Mouse (Mus musculus) midbrain, embryonic 16.5 days (tissue): ENCODE results near the gene Rasl10a. TPM values are rescaled to one million over a fixed set of nuclear protein-coding genes. Genes with fewer than 3 reads are reported as not detected.

Experiments used
- ATAC-seq: fragments of 200-750 bp; cut with Nextera tagmentation; 2 replicates; pipeline ENCODE4 v1.8.0; 2017; ENCODE audit warnings: moderate TSS enrichment
- H3K27ac ChIP-seq: fragments of 300-500 bp; sonication (generic); 2 replicates; pipeline ENCODE4 v1.5.1; 2014; ENCODE audit warnings: mild to moderate bottlenecking, low read length, mixed read lengths
- H3K27me3 ChIP-seq: fragments of 300-500 bp; sonication (generic); 2 replicates; pipeline ENCODE4 v1.6.1; 2014; ENCODE audit warnings: low read depth, low read length, mixed read lengths; ENCODE audit not compliant: control insufficient read depth, insufficient read depth
- H3K36me3 ChIP-seq: fragments of 300-500 bp; sonication (generic); 2 replicates; pipeline ENCODE4 v1.6.1; 2014; ENCODE audit warnings: mild to moderate bottlenecking, low read length, moderate library complexity, mixed read lengths; ENCODE audit not compliant: control insufficient read depth, insufficient read depth
- H3K4me1 ChIP-seq: fragments of 300-500 bp; sonication (generic); 2 replicates; pipeline ENCODE4 v1.6.1; 2014; ENCODE audit warnings: mild to moderate bottlenecking, low read length, mixed read lengths; ENCODE audit not compliant: control insufficient read depth, insufficient read depth
- H3K4me2 ChIP-seq: fragments of 300-500 bp; sonication (generic); 2 replicates; pipeline ENCODE4 v1.6.1; 2014; ENCODE audit warnings: mild to moderate bottlenecking, low read length, mixed read lengths
- H3K4me3 ChIP-seq: fragments of 300-500 bp; sonication (generic); 2 replicates; pipeline ENCODE4 v1.5.1; 2014; ENCODE audit warnings: low read depth, mild to moderate bottlenecking, low read length, moderate library complexity, mixed read lengths
- H3K9ac ChIP-seq: fragments of 300-500 bp; sonication (generic); 2 replicates; pipeline ENCODE4 v1.6.1; 2014; ENCODE audit warnings: low read depth, low read length, mixed read lengths
- H3K9me3 ChIP-seq: fragments of 300-500 bp; sonication (generic); replicated peaks from 2 replicates; pipeline ENCODE4 v1.6.1; 2014; ENCODE audit warnings: mild to moderate bottlenecking, low read length, mixed read lengths; ENCODE audit not compliant: control insufficient read depth, poor library complexity, severe bottlenecking
- WGBS: fragments of 180-500 bp; shearing (Covaris S2); extraction: QIAGEN DNeasy Blood & Tissue Kit; methylation state at CpG from one replicate; pipeline ENCODE4 v1.1.7; 2014; 5-methylcytosine and 5-hydroxymethylcytosine counted together
- polyA plus RNA-seq: library from polyadenylated mRNA; unstranded; fragments of >200 nt; fragmentation: Nextera tagmentation; extraction: Ambion mirVana; gene quantifications from 2 replicates; pipeline ENCODE4 v1.2.1, GENCODE M21; 2015

Gene Rasl10a
- polyA plus RNA-seq, 1 experiment from 2014 or later, result 1.2 TPM

- no peak overlapping the region for H3K9ac ChIP-seq
- peaks cover 61% of the 10 kb centered on the region for H3K27me3 ChIP-seq
- ATAC-seq, result no peak
- no peak overlapping the region for H3K27ac ChIP-seq
- H3K36me3 ChIP-seq, result no peaks in the 10 kb centered on the region
- H3K9me3 ChIP-seq, result no peaks in the 10 kb centered on the region
- WGBS, result 27% methylated on average over 14 of the region's 14 CpGs
- H3K4me3 ChIP-seq, result no peak overlapping the region
- peaks cover 46% of the 10 kb centered on the region for H3K4me1 ChIP-seq
- no peak overlapping the region for H3K4me2 ChIP-seq
Measured at GRCm38 (mm10) chr11:5059230-5059629, 1.3 kb downstream of the Rasl10a start.

- no peak for ATAC-seq
- Histone ChIP-seq H3K27ac (no peak overlapping the region), H3K4me3 (no peak overlapping the region), H3K9me3 (no peaks in the 10 kb centered on the region), H3K9ac (no peak overlapping the region), H3K27me3 (peaks cover 61% of the 10 kb centered on the region), H3K4me2 (no peak overlapping the region), H3K36me3 (no peaks in the 10 kb centered on the region), H3K4me1 (peaks cover 47% of the 10 kb centered on the region)
- WGBS, result 10% methylated on average over 27 of the region's 27 CpGs
Measured at GRCm38 (mm10) chr11:5059704-5060156, 1.8 kb downstream of the Rasl10a start.

- peaks cover 61% of the 10 kb centered on the region for H3K27me3 ChIP-seq
- WGBS, result 52% methylated on average over 27 of the region's 28 CpGs
Measured at GRCm38 (mm10) chr11:5060756-5061412, 3.0 kb downstream of the Rasl10a start.

GRCm38 (mm10) chr11:5061413-5062139 is 3.6 kb downstream of the Rasl10a start:
- Histone ChIP-seq H3K4me2 (peak overlapping the region; percentile 58), H3K9ac (peak overlapping the region; percentile 51), H3K27me3 (peaks cover 55% of the 10 kb centered on the region), H3K27ac (no peak overlapping the region), H3K4me3 (peak overlapping the region; percentile 25), H3K4me1 (peaks cover 41% of the 10 kb centered on the region), H3K9me3 (no peaks in the 10 kb centered on the region), H3K36me3 (no peaks in the 10 kb centered on the region)
- ATAC-seq, result no peak
- WGBS, result 3% methylated on average over 60 of the region's 62 CpGs

More at GRCm38 (mm10) chr11:5060756-5061412, 3.0 kb downstream of the Rasl10a start:
- Histone ChIP-seq H3K4me3 (no peak overlapping the region; the same call in 1 of the 2 replicates), H3K4me2 (peak overlapping the region; percentile 58), H3K4me1 (peaks cover 47% of the 10 kb centered on the region), H3K27ac (no peak overlapping the region), H3K9ac (peak overlapping the region; percentile 51), H3K9me3 (no peaks in the 10 kb centered on the region), H3K36me3 (no peaks in the 10 kb centered on the region)
- ATAC-seq, result no peak

GRCm38 (mm10) chr11:5062326-5062725 is 4.4 kb downstream of the Rasl10a start:
- Histone ChIP-seq H3K4me1 (peaks cover 38% of the 10 kb centered on the region), H3K9ac (peak overlapping the region; percentile 51; the same call in 1 of the 2 replicates), H3K36me3 (no peaks in the 10 kb centered on the region), H3K27me3 (peaks cover 48% of the 10 kb centered on the region), H3K27ac (no peak overlapping the region), H3K9me3 (no peaks in the 10 kb centered on the region), H3K4me3 (peak overlapping the region; percentile 25), H3K4me2 (peak overlapping the region; percentile 58)
- 18% methylated on average over 13 of the region's 13 CpGs for WGBS
- no peak for ATAC-seq

GRCm38 (mm10) chr11:5062860-5063505 is 5.1 kb downstream of the Rasl10a start:
- H3K36me3 ChIP-seq, result peaks cover 4% of the 10 kb centered on the region; the same call in 1 of the 2 replicates
- H3K27me3 ChIP-seq, result peaks cover 45% of the 10 kb centered on the region
- H3K4me3 ChIP-seq, result no peak overlapping the region
- H3K9me3 ChIP-seq, result no peaks in the 10 kb centered on the region
- no peak overlapping the region for H3K27ac ChIP-seq
- no peak overlapping the region for H3K9ac ChIP-seq
- H3K4me2 ChIP-seq, result peak overlapping the region; percentile 58; the same call in 1 of the 2 replicates
- 63% methylated on average over 13 of the region's 13 CpGs for WGBS
- peaks cover 37% of the 10 kb centered on the region for H3K4me1 ChIP-seq
- no peak for ATAC-seq

- H3K4me3 ChIP-seq, result peak overlapping the region; percentile 70
- H3K4me2 ChIP-seq, result peak overlapping the region; percentile 79
- H3K27ac ChIP-seq, result no peak overlapping the region
- ATAC-seq, result peak; percentile 1; the same call in 1 of the 2 replicates
- peaks cover 11% of the 10 kb centered on the region for H3K36me3 ChIP-seq
- H3K4me1 ChIP-seq, result peaks cover 33% of the 10 kb centered on the region
- H3K9me3 ChIP-seq, result no peaks in the 10 kb centered on the region
- H3K9ac ChIP-seq, result peak overlapping the region; percentile 36; the same call in 1 of the 2 replicates
- WGBS, result 54% methylated on average over 30 of the region's 31 CpGs
- peaks cover 45% of the 10 kb centered on the region for H3K27me3 ChIP-seq
Measured at GRCm38 (mm10) chr11:5063561-5064281, 5.8 kb downstream of the Rasl10a start.

GRCm38 (mm10) chr11:5064282-5065055 is 6.5 kb downstream of the Rasl10a start:
- Histone ChIP-seq H3K27me3 (peaks cover 40% of the 10 kb centered on the region), H3K4me3 (peak overlapping the region; percentile 70), H3K27ac (no peak overlapping the region), H3K9ac (peak overlapping the region; percentile 77), H3K4me1 (peaks cover 33% of the 10 kb centered on the region), H3K36me3 (peaks cover 15% of the 10 kb centered on the region), H3K9me3 (no peaks in the 10 kb centered on the region), H3K4me2 (peak overlapping the region; percentile 79)
- peak; percentile 24 for ATAC-seq
- WGBS, result 17% methylated on average over 38 of the region's 38 CpGs
